Mouse (Mus musculus) kidney, embryonic 16.5 days (tissue): ENCODE measurements around the gene Ubp1. TPM values are rescaled to one million over a fixed set of nuclear protein-coding genes. Genes with fewer than 3 reads are reported as not detected.
A peak's percentile ranks its signal among the peaks of the same experiment; 100 is the strongest.

Experiments
- ATAC-seq: fragments of 200-750 bp; cut with Nextera tagmentation; 2 replicates; pipeline ENCODE4 v1.8.0; 2017; ENCODE audit warnings: moderate TSS enrichment; ENCODE audit not compliant: low FRiP score, low TSS enrichment
- H3K27ac ChIP-seq: fragments of 300-500 bp; sonication (generic); 2 replicates; pipeline ENCODE4 v1.5.1; 2014; ENCODE audit warnings: low read length
- H3K27me3 ChIP-seq: fragments of 300-500 bp; sonication (generic); 2 replicates; pipeline ENCODE4 v1.6.1; 2014; ENCODE audit warnings: low read length, control low read depth, mixed read lengths; ENCODE audit not compliant: insufficient read depth
- H3K36me3 ChIP-seq: fragments of 300-500 bp; sonication (generic); 2 replicates; pipeline ENCODE4 v1.6.1; 2014; ENCODE audit warnings: low read length, control low read depth, mixed read lengths; ENCODE audit not compliant: insufficient read depth
- H3K4me1 ChIP-seq: fragments of 300-500 bp; sonication (generic); 2 replicates; pipeline ENCODE4 v1.6.1; 2014; ENCODE audit warnings: low read length, control low read depth, mixed read lengths; ENCODE audit not compliant: insufficient read depth
- H3K4me2 ChIP-seq: fragments of 300-500 bp; sonication (generic); replicated peaks from 2 replicates; pipeline ENCODE4 v1.6.1; 2014; ENCODE audit warnings: low read depth, low read length
- H3K4me3 ChIP-seq: fragments of 300-500 bp; sonication (generic); 2 replicates; pipeline ENCODE4 v1.5.1; 2014; ENCODE audit warnings: mild to moderate bottlenecking, low read length
- H3K9ac ChIP-seq: fragments of 300-500 bp; sonication (generic); replicated peaks from 2 replicates; pipeline ENCODE4 v1.6.1; 2014; ENCODE audit warnings: low read length
- H3K9me3 ChIP-seq: fragments of 300-500 bp; sonication (generic); 2 replicates; pipeline ENCODE4 v1.6.1; 2016; ENCODE audit warnings: low read length, control low read depth
- WGBS: fragments of 180-500 bp; shearing (Covaris S2); extraction: QIAGEN DNeasy Blood & Tissue Kit; methylation state at CpG from one replicate; pipeline ENCODE4 v1.1.7; 2014; 5-methylcytosine and 5-hydroxymethylcytosine counted together
- polyA plus RNA-seq: library from polyadenylated mRNA; unstranded; fragments of >200 nt; fragmentation: Nextera tagmentation; extraction: Ambion mirVana; gene quantifications from 2 replicates; pipeline ENCODE4 v1.2.1, GENCODE M21; 2015

Gene Ubp1
- polyA plus RNA-seq, 1 experiment from 2014 or later: 35.4 TPM

DNA sequence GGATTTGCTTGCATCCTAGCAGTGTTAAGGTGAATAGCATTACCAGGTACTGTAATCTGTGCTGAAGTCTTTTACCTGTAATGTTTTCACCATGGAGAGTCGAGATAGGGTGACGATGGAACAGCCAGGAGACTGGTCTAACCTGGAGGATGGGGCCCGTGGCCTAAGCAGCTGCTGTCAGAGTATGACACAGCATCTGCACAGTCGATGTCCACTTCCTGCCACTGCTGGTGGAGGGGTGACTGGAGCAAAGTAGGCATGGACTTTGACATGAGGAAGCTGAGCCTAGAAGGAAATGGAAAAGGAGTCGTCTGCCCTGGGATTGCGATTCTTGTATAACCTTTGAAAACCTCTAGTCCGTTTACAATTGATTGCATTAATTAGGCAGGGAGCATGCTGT, 47.9 kb downstream of the Ubp1 start:
- no peak for ATAC-seq
- H3K27ac ChIP-seq: no peak overlapping the region
- H3K9ac ChIP-seq: no peak overlapping the region
- peaks cover 48% of the 10 kb centered on the region for H3K36me3 ChIP-seq
- no peak overlapping the region for H3K4me3 ChIP-seq
- H3K9me3 ChIP-seq: no peaks in the 10 kb centered on the region
- no peak overlapping the region for H3K4me2 ChIP-seq
- WGBS: 68% methylated on average over 7 of the region's 7 CpGs
- peaks cover 8% of the 10 kb centered on the region; the same call in 1 of the 2 replicates for H3K4me1 ChIP-seq
- no peaks in the 10 kb centered on the region for H3K27me3 ChIP-seq

DNA sequence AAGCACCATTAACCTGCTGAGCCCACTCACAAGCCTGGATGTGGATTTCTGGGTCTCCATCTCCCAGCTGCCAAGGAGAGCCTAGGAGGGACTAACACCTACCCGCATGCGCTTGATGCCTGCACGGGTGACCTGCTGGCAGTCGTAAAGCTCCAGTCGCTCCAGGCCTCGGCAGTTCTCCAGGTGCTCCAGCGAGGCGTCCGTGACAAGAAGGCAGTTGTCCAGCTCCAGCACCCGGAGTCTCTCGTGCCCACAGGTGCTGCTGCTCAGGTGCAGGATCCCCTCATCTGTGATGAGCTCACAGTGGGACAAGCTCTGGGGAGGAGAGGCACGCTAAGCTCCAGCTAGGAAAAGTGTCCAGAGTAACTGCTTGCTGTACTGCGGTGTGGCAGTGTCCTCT, 48.6 kb downstream of the Ubp1 start:
- H3K27me3 ChIP-seq: no peaks in the 10 kb centered on the region
- 56% methylated on average over 13 of the region's 13 CpGs for WGBS
- no peaks in the 10 kb centered on the region for H3K9me3 ChIP-seq
- no peak overlapping the region for H3K4me2 ChIP-seq
- no peak overlapping the region for H3K4me3 ChIP-seq
- no peak overlapping the region for H3K27ac ChIP-seq
- peaks cover 43% of the 10 kb centered on the region for H3K36me3 ChIP-seq
- H3K4me1 ChIP-seq: peaks cover 8% of the 10 kb centered on the region; the same call in 1 of the 2 replicates
- no peak for ATAC-seq
- no peak overlapping the region for H3K9ac ChIP-seq

DNA sequence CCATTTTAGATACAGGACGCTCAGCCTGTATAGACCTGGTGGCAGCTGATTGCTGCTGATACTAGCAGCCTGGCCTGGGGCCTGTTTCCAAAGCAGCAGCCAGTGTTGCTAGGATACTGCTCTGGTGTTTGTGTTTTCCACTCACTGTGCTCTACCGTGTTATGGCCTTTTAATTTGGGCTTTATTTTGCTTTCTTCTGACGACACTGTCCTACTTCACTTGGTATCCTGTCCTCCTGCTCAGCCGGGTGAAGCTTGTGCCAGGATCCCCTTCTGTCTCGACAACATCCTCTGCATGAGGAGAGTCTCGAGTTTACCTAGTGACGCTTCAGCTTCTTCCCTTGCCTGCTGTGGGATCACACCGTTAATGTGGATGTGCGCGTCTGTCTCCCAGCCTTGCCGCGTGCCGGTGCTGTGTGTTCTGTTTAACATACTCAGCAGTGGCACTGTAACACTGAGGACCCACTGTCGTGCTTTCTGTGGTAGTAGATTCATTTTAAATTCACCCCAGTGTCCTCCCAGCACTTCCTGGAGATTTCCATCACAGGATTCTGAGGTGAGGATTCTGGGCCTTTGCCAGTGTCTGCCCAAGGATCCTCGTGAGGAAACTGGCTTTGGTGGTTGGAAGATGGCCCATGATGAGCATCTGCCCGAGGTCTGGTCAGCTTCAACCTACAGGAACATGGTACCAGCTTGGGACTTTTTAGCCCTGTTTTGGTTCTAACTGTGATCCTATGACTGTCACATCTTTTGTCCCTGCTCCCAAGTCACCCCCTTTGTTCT, 50.6 kb downstream of the Ubp1 start:
- Histone ChIP-seq H3K36me3 (peaks cover 26% of the 10 kb centered on the region), H3K27me3 (no peaks in the 10 kb centered on the region), H3K9me3 (no peaks in the 10 kb centered on the region), H3K4me2 (no peak overlapping the region), H3K9ac (no peak overlapping the region), H3K27ac (no peak overlapping the region), H3K4me3 (no peak overlapping the region), H3K4me1 (peaks cover 8% of the 10 kb centered on the region; the same call in 1 of the 2 replicates)
- WGBS: 68% methylated on average over 16 of the region's 16 CpGs
- ATAC-seq: no peak

DNA sequence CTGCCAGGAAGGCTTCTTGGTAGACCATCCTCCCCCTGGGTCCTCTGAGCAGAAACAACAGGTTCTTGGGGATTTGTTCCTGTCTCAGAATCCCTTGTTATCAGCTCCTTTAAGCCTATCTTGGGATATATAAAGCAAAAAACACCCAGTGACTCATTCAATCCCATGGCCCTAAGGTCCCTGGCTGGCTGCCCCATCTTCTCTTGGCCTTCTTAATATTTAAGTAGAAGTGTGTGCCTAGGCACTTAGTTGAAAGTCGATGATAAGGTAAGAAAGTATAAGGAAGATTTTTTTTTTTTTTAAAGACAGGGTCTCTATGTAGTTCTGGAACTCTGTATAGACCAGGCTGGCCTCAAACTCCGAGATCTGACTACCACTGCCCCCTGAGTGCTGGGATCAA, 51.7 kb downstream of the Ubp1 start:
- WGBS: 89% methylated on average over 2 of the region's 2 CpGs
- no peak for ATAC-seq
- Histone ChIP-seq H3K4me1 (peaks cover 8% of the 10 kb centered on the region; the same call in 1 of the 2 replicates), H3K9ac (no peak overlapping the region), H3K4me3 (no peak overlapping the region), H3K27ac (no peak overlapping the region), H3K36me3 (peaks cover 19% of the 10 kb centered on the region; the same call in 1 of the 2 replicates), H3K4me2 (no peak overlapping the region), H3K9me3 (no peaks in the 10 kb centered on the region), H3K27me3 (no peaks in the 10 kb centered on the region)

DNA sequence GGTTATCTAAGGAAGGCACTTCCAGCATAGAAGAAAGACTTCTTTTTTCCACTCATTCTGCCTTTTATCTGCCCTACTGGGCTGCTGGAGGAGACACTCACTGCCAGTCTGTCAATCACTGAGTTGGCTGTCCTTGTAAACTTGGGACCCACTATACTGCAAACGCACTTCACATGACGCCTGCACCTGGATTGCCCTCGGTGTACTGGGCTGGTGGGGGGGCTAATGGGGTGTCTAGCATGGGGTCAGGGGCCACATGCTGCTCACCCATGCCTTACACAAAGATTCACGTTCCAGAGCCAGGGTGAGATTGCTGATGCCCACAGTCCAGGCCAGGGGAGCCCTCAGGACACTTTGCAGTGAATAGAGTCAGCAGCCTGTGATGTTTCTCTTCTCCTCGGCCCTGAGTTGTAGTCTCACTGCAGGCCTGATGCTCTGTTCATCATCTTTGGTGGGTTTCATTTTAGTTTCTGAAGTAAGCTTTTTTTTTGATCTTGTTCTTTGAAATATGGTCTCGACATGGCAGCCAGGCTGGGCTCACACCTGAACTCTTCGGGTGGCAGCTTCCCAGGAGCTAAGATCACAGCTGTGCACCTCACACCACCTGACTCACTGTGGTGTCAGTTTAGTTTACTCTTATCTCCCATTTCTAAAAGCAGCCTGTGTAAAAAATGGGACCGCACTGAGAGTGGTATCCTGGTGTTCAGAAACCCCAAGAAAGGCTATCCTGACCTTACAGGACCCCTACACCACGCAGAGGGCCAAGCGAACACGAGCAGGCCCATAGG, 52.3 kb downstream of the Ubp1 start:
- Histone ChIP-seq H3K4me2 (no peak overlapping the region), H3K27ac (no peak overlapping the region), H3K9ac (no peak overlapping the region), H3K4me1 (peaks cover 8% of the 10 kb centered on the region; the same call in 1 of the 2 replicates), H3K36me3 (peaks cover 19% of the 10 kb centered on the region; the same call in 1 of the 2 replicates), H3K27me3 (no peaks in the 10 kb centered on the region), H3K4me3 (no peak overlapping the region), H3K9me3 (no peaks in the 10 kb centered on the region)
- ATAC-seq: no peak
- WGBS: 74% methylated on average over 11 of the region's 11 CpGs

DNA sequence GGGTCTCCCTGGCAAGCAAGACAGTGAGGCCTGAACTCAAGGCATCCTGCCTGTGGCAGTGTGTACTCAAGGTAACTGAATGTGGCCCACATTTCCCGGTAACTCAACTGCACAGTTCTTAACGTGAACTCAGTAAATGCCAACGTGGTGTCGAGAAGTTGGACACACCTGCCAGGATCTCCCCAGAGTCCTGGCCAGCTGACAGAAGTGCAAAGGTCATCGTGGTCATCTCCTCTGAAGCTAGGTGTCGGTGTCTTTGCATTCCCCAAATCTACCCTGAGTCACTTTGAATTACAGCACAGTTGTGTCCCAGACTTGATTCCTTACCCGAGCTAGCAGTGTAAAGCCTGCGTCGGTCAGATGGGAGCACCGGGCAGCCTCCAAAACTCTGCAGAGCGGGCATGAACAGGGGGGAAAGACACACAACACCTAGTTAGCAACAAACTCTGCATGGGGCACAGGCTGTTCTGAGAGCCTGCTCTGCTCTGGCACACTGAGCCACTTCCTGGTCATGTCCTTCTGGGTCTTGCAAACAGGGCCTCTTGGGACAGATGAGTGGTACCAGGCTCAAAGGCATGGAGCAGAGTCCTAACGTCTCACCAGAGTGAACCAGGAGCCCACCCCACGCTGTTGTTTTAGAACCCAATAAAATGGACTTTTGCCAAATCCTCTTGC, 54.3 kb downstream of the Ubp1 start:
- 77% methylated on average over 13 of the region's 13 CpGs for WGBS
- H3K9me3 ChIP-seq: no peaks in the 10 kb centered on the region
- ATAC-seq: no peak
- H3K36me3 ChIP-seq: peaks cover under 1% of the 10 kb centered on the region; the same call in 1 of the 2 replicates
- H3K4me3 ChIP-seq: no peak overlapping the region
- H3K27me3 ChIP-seq: no peaks in the 10 kb centered on the region
- H3K27ac ChIP-seq: no peak overlapping the region
- H3K4me1 ChIP-seq: peaks cover 3% of the 10 kb centered on the region; the same call in 1 of the 2 replicates
- H3K9ac ChIP-seq: no peak overlapping the region
- no peak overlapping the region for H3K4me2 ChIP-seq

DNA sequence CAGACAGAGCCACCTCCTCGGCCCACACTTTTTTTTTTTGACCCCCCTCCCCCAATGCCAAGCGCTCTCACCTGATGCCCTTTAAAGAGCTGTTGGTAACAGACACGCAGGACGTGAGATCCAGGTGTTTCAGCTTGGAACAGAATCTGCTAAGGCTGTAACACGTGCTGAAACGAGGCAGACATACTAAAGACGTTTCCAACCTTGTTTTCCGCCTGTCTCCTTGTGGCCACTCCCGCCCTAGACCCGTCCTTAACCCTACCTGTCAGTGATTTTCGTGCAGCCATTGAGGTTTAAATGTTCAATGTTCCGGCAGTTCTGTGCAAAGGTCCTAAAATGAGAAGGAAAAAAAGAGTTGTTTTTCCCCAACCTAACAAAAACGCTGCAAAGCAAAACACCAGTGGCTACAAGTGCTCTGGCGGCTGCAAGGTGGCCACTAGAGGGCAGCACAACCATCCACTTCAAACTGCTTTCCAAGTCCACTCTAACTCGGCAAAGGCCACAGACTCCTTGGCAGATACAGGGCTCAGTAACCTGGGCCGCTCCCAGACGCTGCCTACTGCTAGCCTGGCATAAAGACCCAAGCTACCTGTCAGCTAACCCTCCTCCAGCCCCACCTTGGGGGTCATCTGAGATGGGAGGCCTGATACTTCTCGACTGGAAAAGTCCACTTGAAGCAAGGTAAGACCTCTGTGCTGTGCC, 60.0 kb downstream of the Ubp1 start:
- 16% methylated on average over 18 of the region's 18 CpGs for WGBS
- Histone ChIP-seq H3K9ac (peak overlapping the region; percentile 55), H3K4me3 (peak overlapping the region; percentile 33), H3K9me3 (no peaks in the 10 kb centered on the region), H3K36me3 (no peaks in the 10 kb centered on the region), H3K4me1 (no peaks in the 10 kb centered on the region; the same call in 1 of the 2 replicates), H3K4me2 (peak overlapping the region; percentile 55), H3K27me3 (no peaks in the 10 kb centered on the region), H3K27ac (no peak overlapping the region)
- peak; percentile 83 for ATAC-seq

DNA sequence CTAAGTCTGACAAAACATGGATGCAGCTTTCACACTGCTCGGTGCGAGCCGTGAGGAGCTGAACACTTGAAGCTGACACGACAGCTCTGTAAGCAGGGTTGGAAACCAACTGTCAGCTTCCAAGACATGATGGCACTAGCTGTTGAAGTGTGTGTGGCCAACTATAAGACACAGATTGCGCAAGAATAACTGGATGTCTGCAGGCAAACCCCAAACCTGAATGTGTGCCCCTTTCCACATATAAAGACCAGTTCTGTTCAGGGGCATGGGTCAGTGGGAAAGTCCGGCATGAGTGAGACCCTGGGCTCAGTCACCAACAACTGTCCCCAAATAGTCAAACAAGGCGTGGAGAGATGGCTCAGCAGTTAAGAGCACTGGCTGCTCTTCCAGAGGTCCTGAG, 62.1 kb downstream of the Ubp1 start:
- no peak for ATAC-seq
- H3K4me1 ChIP-seq: no peaks in the 10 kb centered on the region; the same call in 1 of the 2 replicates
- no peaks in the 10 kb centered on the region for H3K9me3 ChIP-seq
- H3K4me2 ChIP-seq: no peak overlapping the region
- no peaks in the 10 kb centered on the region for H3K36me3 ChIP-seq
- WGBS: 88% methylated on average over 7 of the region's 7 CpGs
- H3K4me3 ChIP-seq: no peak overlapping the region
- H3K27me3 ChIP-seq: no peaks in the 10 kb centered on the region
- no peak overlapping the region for H3K27ac ChIP-seq
- H3K9ac ChIP-seq: no peak overlapping the region

DNA sequence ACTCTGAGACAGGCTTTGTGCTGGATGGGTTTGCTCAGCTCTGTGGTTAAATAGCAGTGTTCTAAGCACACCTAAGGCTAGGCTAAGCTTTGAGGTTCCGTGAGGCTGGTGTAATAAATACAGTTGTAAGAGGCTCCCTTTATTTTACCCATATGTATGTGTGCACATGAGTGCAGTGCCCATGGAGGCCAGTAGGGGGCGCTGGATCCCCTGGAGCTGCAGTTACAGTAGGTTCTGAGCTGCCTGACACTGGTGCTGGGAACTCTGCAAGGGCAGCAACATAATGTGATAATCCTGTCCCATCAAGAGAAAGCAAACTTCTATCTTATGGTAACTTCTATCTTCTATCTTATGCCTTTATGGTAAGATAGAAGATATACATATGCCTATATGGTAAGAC, 67.6 kb downstream of the Ubp1 start:
- Histone ChIP-seq H3K4me2 (no peak overlapping the region), H3K27ac (no peak overlapping the region), H3K36me3 (0 out of 2 replicates have a peak, but pooled peaks cover 3% of the 10 kb centered on the region), H3K9ac (no peak overlapping the region), H3K4me3 (no peak overlapping the region), H3K9me3 (no peaks in the 10 kb centered on the region), H3K27me3 (no peaks in the 10 kb centered on the region), H3K4me1 (no peaks in the 10 kb centered on the region)
- 60% methylated on average over 2 of the region's 2 CpGs for WGBS
- no peak for ATAC-seq
